Mouse (Mus musculus) midbrain, embryonic 15.5 days (tissue): Measurements from ENCODE around the gene Sdr42e1. TPM values are rescaled to one million over a fixed set of nuclear protein-coding genes. Genes with fewer than 3 reads are reported as not detected.
A peak's percentile ranks its signal among the peaks of the same experiment; 100 is the strongest.

ENCODE experiments used
- ATAC-seq: fragments of 200-750 bp; cut with Nextera tagmentation; replicated peaks from 2 replicates; pipeline ENCODE4 v1.8.0; 2017; ENCODE audit warnings: moderate TSS enrichment
- H3K27ac ChIP-seq: fragments of 300-500 bp; sonication (generic); 2 replicates; pipeline ENCODE4 v1.5.1; 2015; ENCODE audit warnings: mild to moderate bottlenecking, inconsistent platforms
- H3K27me3 ChIP-seq: fragments of 300-500 bp; sonication (generic); replicated peaks from 2 replicates; pipeline ENCODE4 v1.6.1; 2015; ENCODE audit warnings: inconsistent platforms
- H3K36me3 ChIP-seq: fragments of 300-500 bp; sonication (generic); replicated peaks from 2 replicates; pipeline ENCODE4 v1.6.1; 2015; ENCODE audit warnings: inconsistent platforms
- H3K4me1 ChIP-seq: fragments of 300-500 bp; sonication (generic); 2 replicates; pipeline ENCODE4 v1.6.1; 2015; ENCODE audit warnings: inconsistent platforms
- H3K4me2 ChIP-seq: fragments of 300-500 bp; sonication (generic); 2 replicates; pipeline ENCODE4 v1.6.1; 2015; ENCODE audit warnings: inconsistent platforms, mild to moderate bottlenecking, moderate library complexity
- H3K4me3 ChIP-seq: fragments of 300-500 bp; sonication (generic); 2 replicates; pipeline ENCODE4 v1.5.1; 2015; ENCODE audit warnings: mild to moderate bottlenecking, inconsistent platforms
- H3K9ac ChIP-seq: fragments of 300-500 bp; sonication (generic); 2 replicates; pipeline ENCODE4 v1.6.1; 2015; ENCODE audit warnings: mild to moderate bottlenecking, inconsistent platforms
- H3K9me3 ChIP-seq: fragments of 300-500 bp; sonication (generic); 2 replicates; pipeline ENCODE4 v1.6.1; 2016; ENCODE audit warnings: inconsistent platforms
- WGBS: fragments of 180-500 bp; shearing (Covaris S2); methylation state at CpG from one replicate; pipeline ENCODE4 v1.1.7; 2015; ENCODE audit warnings: mixed read lengths; 5-methylcytosine and 5-hydroxymethylcytosine counted together
- polyA plus RNA-seq: library from polyadenylated mRNA; unstranded; fragments of >200 nt; fragmentation: Nextera tagmentation; extraction: Ambion mirVana; gene quantifications from 2 replicates; pipeline ENCODE4 v1.2.1, GENCODE M21; 2015

Sdr42e1 gene
- polyA plus RNA-seq = 1.9 and 2.3 TPM in 2 replicates

DNA sequence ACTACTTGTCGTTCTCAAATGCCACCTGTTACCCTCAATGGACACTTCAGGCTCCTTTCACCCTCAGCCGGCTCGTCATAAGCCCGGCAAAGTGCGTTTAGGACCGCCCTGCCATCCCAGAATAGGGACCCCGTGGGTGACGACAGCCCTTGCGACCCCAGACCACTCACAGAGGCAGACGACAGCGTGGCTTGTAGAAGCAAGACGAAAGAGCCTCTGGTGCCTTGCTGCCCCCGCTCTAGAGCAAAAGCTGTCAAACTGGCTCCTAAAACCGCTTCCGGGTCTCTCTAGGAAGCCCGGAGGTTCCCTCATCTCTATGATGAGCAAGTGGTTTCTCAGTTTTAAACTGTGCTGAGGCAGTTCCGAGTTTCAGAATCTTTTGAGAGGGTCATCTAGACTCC, at the start of gene Sdr42e1:
Gene Sdr42e1 (minus strand): TSS at position 260 of the 401 bp plus-strand sequence.
- H3K4me1 ChIP-seq = peaks cover 9% of the 10 kb centered on the region; the same call in 1 of the 2 replicates
- H3K27ac ChIP-seq = no peak within 1 kb of the TSS
- no peak for ATAC-seq
- H3K36me3 ChIP-seq = no peaks in the 10 kb centered on the region
- WGBS = 16% methylated on average over 17 of the region's 17 CpGs
- no peaks in the 10 kb centered on the region for H3K9me3 ChIP-seq
- peak within 1 kb of the TSS; percentile 71 for H3K4me2 ChIP-seq
- H3K4me3 ChIP-seq = peak within 1 kb of the TSS; percentile 51
- peak within 1 kb of the TSS; percentile 53 for H3K9ac ChIP-seq
- no peaks in the 10 kb centered on the region for H3K27me3 ChIP-seq

DNA sequence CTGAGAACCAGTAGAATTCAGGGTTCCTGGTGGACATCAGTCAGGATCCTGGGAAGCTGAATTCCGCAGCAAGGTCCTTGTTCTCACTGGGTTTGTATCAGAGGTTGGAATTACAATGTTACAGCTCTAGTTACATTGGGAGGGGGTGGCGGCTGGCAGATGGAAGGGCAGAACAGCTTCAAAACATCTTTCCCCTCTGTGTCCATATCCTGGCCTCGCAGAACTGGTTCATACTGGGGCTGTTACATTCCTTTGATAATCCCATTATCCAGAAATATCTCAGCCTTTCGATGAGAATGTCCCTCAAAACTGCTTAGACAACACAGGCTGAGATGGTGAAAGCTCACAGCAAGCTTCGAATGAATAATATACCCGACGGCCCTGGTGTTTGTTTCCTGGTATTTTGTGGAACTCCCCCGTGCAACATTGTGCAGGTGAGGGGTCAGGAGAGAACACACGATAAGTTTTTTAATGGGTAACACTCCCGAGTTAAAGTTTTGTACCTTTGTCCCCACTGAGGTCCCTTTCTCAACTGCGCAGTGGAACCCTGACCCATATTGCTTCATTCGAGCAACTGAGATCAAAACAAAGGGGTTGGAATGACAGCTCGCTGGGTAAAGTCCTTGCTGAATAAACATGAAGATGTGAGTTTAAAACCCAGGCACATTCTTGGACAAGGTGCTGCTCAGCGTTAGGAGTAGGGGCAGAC, 44.8 kb upstream of the Sdr42e1 start:
- no peak for ATAC-seq
- Histone ChIP-seq H3K27ac (no peak overlapping the region), H3K9me3 (no peaks in the 10 kb centered on the region), H3K27me3 (no peaks in the 10 kb centered on the region), H3K4me3 (no peak overlapping the region), H3K4me1 (no peaks in the 10 kb centered on the region), H3K4me2 (no peak overlapping the region), H3K9ac (no peak overlapping the region), H3K36me3 (no peaks in the 10 kb centered on the region)
- WGBS = 69% methylated on average over 14 of the region's 14 CpGs

DNA sequence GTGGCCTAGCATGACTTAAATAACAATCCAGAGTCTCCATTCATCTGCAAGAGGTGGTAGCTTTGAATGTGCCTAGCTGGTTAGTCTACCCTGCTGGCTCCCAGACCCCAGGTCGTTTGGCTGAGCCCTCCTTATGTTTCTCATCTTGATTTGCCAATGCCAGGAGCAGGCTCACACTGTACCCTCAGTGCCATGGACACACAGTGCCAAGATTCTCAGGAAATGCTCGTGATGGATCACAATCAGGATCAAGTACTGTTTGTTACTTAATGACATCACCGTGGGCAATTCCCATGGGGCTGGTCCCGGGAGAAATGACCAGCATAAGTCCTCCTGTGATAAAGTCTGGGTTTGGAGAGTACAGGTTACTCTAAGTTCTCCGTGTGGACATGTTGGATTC, 42.4 kb upstream of the Sdr42e1 start:
- Histone ChIP-seq H3K4me1 (no peaks in the 10 kb centered on the region), H3K27me3 (no peaks in the 10 kb centered on the region), H3K4me3 (no peak overlapping the region), H3K27ac (no peak overlapping the region), H3K9ac (no peak overlapping the region), H3K4me2 (no peak overlapping the region), H3K36me3 (no peaks in the 10 kb centered on the region), H3K9me3 (no peaks in the 10 kb centered on the region)
- ATAC-seq = no peak
- WGBS = 81% methylated on average over 5 of the region's 5 CpGs

DNA sequence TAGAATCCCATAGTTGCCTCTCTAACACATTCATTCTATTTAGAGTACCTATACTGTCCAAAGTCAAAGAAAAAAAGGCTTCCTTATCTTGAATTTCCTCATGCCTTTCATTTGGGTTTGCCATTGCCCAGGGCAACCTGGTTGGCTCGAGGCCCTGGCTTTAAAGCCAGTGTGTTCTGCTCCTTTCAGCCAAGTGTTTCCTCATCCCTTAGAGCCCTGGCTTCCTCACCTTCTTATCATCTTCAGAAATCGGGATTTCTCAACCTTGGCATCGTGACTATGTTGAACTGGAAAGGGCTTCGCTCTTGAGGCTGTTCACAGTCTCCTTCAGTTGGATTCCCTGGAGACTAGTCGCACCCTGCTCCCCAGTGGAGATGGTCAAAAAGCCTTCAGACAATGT, 41.1 kb upstream of the Sdr42e1 start:
- Histone ChIP-seq H3K27me3 (no peaks in the 10 kb centered on the region), H3K4me2 (no peak overlapping the region), H3K36me3 (no peaks in the 10 kb centered on the region), H3K9me3 (no peaks in the 10 kb centered on the region), H3K9ac (no peak overlapping the region), H3K4me1 (no peaks in the 10 kb centered on the region), H3K4me3 (no peak overlapping the region), H3K27ac (no peak overlapping the region)
- no peak for ATAC-seq
- WGBS = 91% methylated on average over 5 of the region's 5 CpGs

DNA sequence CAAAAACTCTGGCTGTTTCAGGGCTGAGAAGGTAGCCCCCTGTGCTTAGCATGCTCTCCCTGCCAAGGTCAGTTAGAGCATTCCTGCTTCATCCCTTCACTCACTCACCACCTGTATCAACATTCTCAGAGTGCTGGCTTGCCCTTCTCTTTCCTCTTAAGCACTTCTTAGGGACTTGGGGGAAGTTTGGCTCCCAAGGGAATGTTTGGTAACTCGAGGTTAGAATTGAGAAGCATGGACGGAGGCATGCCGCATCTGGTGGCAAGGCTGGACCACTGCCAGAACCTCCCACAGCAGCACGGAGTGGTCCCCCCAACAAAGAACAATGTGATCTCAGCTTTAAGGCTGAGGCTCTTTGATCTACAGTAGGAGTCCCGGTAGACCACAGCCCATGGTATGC, 38.7 kb upstream of the Sdr42e1 start:
- no peak for ATAC-seq
- Histone ChIP-seq H3K4me1 (no peaks in the 10 kb centered on the region), H3K4me2 (no peak overlapping the region), H3K4me3 (no peak overlapping the region), H3K9me3 (no peaks in the 10 kb centered on the region), H3K27me3 (no peaks in the 10 kb centered on the region), H3K9ac (no peak overlapping the region), H3K27ac (no peak overlapping the region), H3K36me3 (no peaks in the 10 kb centered on the region)
- WGBS = 51% methylated on average over 5 of the region's 5 CpGs

DNA sequence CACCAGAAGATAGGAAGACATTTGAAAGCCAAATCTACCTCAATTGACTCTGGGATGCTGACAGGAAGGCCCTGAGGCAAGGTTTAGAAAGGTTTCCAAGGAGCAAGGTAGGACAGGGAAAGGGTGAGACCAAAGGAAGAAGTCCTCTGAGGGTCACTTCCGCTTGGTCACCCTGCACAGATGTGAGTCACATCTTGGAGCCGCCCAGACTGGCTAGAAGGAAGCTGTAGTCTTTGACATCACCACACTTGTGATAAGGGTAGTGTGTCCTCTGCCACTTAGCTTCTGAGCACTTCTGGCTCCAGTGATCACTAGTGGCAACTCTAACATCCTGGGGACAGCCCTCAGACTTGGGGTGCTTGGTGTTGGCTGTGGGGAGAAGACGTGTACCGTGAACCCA, 32.7 kb upstream of the Sdr42e1 start:
- Histone ChIP-seq H3K27ac (no peak overlapping the region), H3K9ac (no peak overlapping the region), H3K4me2 (no peak overlapping the region), H3K4me3 (no peak overlapping the region), H3K27me3 (no peaks in the 10 kb centered on the region), H3K36me3 (no peaks in the 10 kb centered on the region), H3K9me3 (no peaks in the 10 kb centered on the region), H3K4me1 (peaks cover 5% of the 10 kb centered on the region)
- ATAC-seq = no peak
- 87% methylated on average over 4 of the region's 4 CpGs for WGBS

DNA sequence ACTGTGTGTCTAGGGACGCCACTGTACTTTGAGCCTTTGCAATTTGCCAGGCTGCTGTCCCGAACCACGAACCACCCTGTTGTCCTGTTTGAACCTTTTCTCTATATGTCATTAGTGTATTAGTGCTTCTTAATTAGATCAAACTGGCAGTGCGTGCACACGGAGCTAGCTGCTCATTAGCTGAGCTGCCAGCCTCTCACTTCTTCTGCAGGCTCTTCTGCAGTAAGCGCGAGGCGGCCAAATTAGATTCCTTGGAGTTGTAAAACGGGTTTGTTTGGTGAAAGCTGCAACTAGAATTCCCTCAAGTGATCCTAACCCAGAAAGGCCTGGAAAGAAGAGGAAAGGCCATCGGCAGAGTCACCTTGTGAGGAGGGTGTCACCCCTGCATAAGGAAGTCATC, 29.2 kb upstream of the Sdr42e1 start:
- peaks cover 5% of the 10 kb centered on the region for H3K4me1 ChIP-seq
- H3K9me3 ChIP-seq = no peaks in the 10 kb centered on the region
- no peaks in the 10 kb centered on the region for H3K27me3 ChIP-seq
- no peak overlapping the region for H3K4me3 ChIP-seq
- 53% methylated on average over 10 of the region's 10 CpGs for WGBS
- H3K36me3 ChIP-seq = no peaks in the 10 kb centered on the region
- H3K4me2 ChIP-seq = no peak overlapping the region
- no peak for ATAC-seq
- no peak overlapping the region for H3K9ac ChIP-seq
- no peak overlapping the region for H3K27ac ChIP-seq

DNA sequence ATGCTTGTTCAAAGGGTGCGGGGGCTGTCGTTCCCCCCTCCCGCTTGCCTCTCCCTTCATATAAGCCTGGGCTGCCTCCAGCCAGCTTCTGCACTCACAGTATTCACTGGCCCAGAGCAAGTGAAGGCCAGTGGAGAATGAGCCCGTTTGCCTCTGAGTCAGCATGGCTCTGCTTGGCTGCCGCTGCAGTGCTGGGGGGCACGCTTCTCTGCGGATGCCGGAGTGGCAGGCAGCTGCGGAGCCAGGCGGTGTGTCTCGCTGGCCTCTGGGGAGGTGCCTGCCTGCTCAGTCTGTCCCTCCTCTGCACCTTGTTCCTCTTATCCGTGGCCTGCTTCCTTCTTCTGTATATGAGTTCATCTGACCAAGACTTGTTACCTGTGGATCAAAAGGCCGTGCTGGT, 28.4 kb upstream of the Sdr42e1 start, which contains the start of gene Hsd17b2:
Gene Hsd17b2 (plus strand): TSS at position 46 of the 400 bp plus-strand sequence.
- WGBS = 43% methylated on average over 13 of the region's 13 CpGs
- Histone ChIP-seq H3K4me3 (no peak within 1 kb of the TSS), H3K27ac (no peak within 1 kb of the TSS), H3K36me3 (no peaks in the 10 kb centered on the region), H3K27me3 (no peaks in the 10 kb centered on the region), H3K9me3 (no peaks in the 10 kb centered on the region), H3K9ac (no peak within 1 kb of the TSS), H3K4me2 (no peak within 1 kb of the TSS), H3K4me1 (peaks cover 5% of the 10 kb centered on the region)
- no peak; the same call in 1 of the 2 replicates for ATAC-seq

DNA sequence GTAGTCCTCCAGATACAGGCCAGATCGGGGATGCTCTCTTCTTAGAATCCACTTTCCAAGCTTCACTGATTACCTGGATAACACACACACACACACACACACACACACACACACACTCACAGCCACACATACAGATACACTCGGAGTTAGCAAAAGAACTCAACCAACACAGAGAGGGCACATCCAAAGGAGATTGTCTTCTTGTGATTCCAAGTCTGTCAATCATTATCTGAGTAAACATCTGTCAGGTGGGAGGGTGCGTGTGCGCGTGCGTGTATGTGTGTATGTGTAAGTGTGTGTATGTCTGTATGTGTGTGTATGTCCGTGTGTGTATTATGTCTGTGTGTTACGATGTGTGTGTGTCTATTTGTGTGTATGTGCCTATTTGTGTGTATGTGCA, 27.8 kb upstream of the Sdr42e1 start:
- Histone ChIP-seq H3K4me3 (no peak overlapping the region), H3K27me3 (no peaks in the 10 kb centered on the region), H3K27ac (no peak overlapping the region), H3K4me2 (no peak overlapping the region), H3K4me1 (peaks cover 5% of the 10 kb centered on the region), H3K9me3 (no peaks in the 10 kb centered on the region), H3K9ac (no peak overlapping the region), H3K36me3 (no peaks in the 10 kb centered on the region)
- 93% methylated on average over 8 of the region's 8 CpGs for WGBS
- ATAC-seq = no peak

DNA sequence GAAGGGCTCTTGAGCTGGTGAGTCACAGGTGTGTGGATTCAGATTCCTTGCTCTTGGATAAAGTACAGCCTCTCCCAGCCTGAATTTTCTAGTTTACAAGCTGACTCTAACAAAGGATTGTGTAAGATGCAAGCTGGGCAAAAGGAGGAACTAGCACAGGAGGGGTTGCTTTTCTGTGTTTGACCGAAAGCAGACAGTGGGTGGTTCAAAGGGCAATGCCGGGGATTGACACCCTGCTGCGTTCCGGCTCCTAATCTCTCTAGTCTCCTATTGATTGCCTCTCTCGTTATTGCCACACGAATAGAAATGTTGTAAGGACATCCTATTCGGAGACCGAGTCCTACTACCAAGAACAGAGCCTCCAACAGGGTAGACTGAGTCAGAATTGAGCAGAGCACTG, 27.2 kb upstream of the Sdr42e1 start:
- Histone ChIP-seq H3K4me1 (peaks cover 5% of the 10 kb centered on the region), H3K9me3 (no peaks in the 10 kb centered on the region), H3K9ac (no peak overlapping the region), H3K27ac (no peak overlapping the region), H3K27me3 (no peaks in the 10 kb centered on the region), H3K36me3 (no peaks in the 10 kb centered on the region), H3K4me2 (no peak overlapping the region), H3K4me3 (no peak overlapping the region)
- ATAC-seq = no peak
- 28% methylated on average over 8 of the region's 8 CpGs for WGBS

DNA sequence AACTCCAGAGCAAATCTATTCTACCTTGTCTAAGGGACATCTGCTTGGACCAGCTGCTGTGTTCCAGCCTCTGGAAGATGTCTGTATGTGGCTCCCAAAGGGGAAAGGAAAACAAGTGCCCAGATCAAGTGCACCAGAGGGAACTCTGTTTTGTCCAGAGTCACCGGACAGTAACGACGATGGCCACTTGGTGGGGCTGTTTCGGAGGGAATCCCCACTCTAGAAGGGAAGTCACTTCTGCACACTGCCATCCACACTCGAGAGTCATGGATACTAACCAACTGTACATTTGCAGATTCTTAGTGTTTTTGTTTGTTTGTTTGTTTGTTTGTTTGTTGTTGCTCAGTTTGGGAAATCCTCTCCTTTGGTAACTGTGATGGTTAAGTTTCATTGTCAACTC, 23.8 kb upstream of the Sdr42e1 start:
- no peak for ATAC-seq
- no peak overlapping the region for H3K4me3 ChIP-seq
- H3K9ac ChIP-seq = no peak overlapping the region
- H3K27ac ChIP-seq = no peak overlapping the region
- no peaks in the 10 kb centered on the region for H3K9me3 ChIP-seq
- no peaks in the 10 kb centered on the region for H3K27me3 ChIP-seq
- H3K4me1 ChIP-seq = peaks cover 5% of the 10 kb centered on the region
- H3K36me3 ChIP-seq = no peaks in the 10 kb centered on the region
- H3K4me2 ChIP-seq = no peak overlapping the region
- WGBS = 37% methylated on average over 5 of the region's 5 CpGs

DNA sequence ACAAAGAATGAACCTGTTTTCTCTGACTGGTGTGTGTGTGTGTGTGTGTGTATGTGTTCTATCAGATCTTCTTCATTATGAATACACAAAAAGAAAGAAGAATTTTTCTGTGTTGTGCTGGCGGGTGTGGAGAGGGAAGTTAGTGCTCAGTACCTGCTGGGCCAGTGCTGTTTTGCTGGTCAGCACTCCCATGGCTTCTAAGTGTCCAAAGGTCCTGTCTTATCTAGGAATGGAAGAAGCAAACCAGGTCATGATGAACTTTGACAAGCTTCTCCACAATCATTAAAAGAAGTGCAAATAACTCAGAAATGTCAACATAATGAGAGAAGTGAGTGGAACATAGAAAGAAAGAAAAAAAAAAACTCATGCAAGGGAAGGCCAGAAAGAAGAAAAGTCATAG, 22.1 kb upstream of the Sdr42e1 start:
- Histone ChIP-seq H3K36me3 (no peaks in the 10 kb centered on the region), H3K27me3 (no peaks in the 10 kb centered on the region), H3K27ac (no peak overlapping the region), H3K9me3 (no peaks in the 10 kb centered on the region), H3K4me1 (no peaks in the 10 kb centered on the region), H3K4me2 (no peak overlapping the region), H3K9ac (no peak overlapping the region), H3K4me3 (no peak overlapping the region)
- WGBS = 87% methylated on average over 1 of the region's 1 CpGs
- ATAC-seq = no peak

DNA sequence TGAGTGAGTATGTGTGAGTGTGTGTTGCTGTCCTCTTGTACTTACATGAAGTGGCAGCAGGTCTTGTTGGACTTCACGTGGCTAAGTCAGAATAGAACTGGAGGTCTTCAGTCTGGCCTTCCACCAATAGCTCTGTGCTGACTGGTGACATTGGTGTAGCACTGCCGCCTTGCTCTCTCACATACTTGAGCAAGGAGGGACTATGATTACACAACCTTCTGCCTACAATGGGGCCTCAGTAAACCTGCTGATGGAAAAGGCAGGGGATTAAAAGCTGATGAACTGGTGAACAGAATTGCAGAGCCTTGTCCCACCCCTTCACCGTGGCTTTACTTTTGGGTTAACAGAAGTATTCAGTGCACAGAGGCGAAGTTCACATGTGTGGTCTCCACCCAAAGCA, 18.6 kb upstream of the Sdr42e1 start:
- ATAC-seq = no peak
- WGBS = 88% methylated on average over 4 of the region's 4 CpGs
- H3K4me3 ChIP-seq = no peak overlapping the region
- H3K9me3 ChIP-seq = no peaks in the 10 kb centered on the region
- no peak overlapping the region for H3K27ac ChIP-seq
- no peak overlapping the region for H3K4me2 ChIP-seq
- H3K4me1 ChIP-seq = no peaks in the 10 kb centered on the region
- H3K9ac ChIP-seq = no peak overlapping the region
- no peaks in the 10 kb centered on the region for H3K27me3 ChIP-seq
- H3K36me3 ChIP-seq = no peaks in the 10 kb centered on the region
